Mouse (Mus musculus): Measurements from ENCODE around the gene Gpr135.

- TF ChIP-seq CTCF (IDR thresholded peaks at IDR 0.05; ENCODE audit: borderline replicate concordance, extremely low read depth, insufficient read depth, insufficient read length) (no peak), POLR2A (IDR thresholded peaks at IDR 0.05; ENCODE audit: borderline replicate concordance, extremely low read depth, insufficient read depth, insufficient read length, poor library complexity, severe bottlenecking) (no peak)
These were observed 39.1 kb downstream of the Gpr135 start for GRCm38 (mm10) chr12:72031794-72032193.
